Mouse (Mus musculus) telencephalon, adult 2 months (tissue): ENCODE results near the gene Nr1i3.

ENCODE experiments used
- DNase-seq: peaks from one replicate; pipeline ENCODE4 v3.0.0-alpha.2; 2011; ENCODE audit warnings: low read depth, low spot score

The Nr1i3 gene

DNA sequence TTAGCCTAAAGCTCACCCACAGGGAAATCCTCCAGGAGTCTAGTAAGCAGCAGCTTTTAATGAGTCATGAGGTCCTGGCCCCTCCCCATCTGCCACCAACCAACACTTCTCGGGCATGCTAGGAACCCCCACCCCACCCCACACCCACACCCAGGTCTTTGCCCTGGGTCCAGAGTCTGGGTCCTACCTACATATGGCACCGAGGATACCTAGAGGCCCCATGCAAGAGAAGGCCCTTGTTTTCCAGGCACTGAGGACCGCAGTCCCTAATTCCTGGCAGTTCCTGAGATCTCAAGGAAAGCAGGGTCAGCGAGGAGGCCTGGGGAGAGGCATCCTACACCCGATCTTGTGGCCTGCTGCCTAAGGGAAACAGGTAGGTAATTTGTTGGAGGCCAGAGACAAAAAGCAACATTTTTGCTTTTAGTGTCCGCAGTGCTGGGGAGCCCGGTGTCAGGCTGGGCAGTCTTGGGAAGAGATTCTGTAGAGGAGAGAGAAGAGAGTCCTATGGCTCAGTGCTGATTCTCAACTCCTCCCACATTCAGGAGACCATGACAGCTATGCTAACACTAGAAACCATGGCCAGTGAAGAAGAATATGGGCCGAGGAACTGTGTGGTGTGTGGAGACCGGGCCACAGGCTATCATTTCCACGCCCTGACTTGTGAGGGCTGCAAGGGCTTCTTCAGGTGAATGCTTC is at the start of gene Nr1i3:
TSS of gene Nr1i3 (plus strand) at position 170 of the 696 bp plus-strand sequence.
- no peak for DNase-seq

DNA sequence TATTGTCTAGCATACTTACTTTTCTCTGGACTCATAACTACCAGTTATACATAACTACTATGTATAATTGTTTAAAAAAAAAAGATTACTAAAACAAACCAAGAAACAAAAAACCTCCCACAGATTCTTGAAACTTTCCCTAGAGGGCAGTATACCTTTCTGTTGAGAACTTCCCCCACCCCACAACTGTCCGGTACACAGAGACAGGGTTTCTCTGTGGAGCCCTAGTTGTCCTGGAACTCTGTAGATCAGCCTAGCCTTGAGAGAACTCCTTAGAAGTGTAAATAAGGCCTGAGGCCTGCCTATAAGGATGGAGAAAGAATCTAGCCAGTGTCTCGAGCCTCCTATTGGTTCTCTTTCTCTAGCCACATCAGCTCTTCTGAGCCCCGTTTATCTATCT is 49.5 kb upstream of the Nr1i3 start:
- no peak for DNase-seq

DNA sequence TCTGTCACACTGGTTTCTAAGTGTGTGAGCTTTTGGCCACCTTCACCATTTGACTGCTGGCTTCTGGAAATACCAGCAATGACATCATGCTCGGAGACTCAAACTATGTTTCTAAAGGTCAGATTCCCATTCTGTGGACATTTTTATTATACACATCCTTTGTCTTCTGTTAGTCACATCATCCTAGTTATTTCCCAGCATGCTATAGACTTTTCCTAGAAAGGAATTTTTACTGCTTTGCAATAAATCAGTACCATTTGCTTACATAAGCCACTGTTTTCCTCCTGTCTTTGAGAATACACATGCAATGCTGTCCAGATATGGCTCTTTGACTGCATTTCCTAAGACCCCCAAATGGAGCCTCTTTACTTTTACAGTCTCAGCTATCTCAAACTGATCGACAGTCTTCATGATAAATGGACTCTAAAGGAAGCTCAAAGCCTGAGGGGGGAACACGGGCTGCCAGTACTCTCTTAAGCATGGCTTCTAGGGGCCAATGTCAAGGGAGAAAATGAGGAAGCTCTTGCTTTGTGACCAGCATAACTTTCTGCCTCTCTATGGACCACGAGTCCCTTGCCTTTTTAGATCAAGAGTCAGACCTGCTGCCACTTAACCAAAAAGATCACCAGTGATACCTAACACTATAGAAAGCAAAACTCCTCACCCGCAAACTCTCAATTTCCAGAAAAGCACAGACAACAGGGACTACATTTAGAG is 48.0 kb upstream of the Nr1i3 start:
- DNase-seq: no peak

- DNase-seq: no peak
These were observed 44.9 kb upstream of the Nr1i3 start for GRCm38 (mm10) chr1:171168906-171169305.

GRCm38 (mm10) chr1:171169913-171170312 is 43.9 kb upstream of the Nr1i3 start:
- DNase-seq: no peak

DNA sequence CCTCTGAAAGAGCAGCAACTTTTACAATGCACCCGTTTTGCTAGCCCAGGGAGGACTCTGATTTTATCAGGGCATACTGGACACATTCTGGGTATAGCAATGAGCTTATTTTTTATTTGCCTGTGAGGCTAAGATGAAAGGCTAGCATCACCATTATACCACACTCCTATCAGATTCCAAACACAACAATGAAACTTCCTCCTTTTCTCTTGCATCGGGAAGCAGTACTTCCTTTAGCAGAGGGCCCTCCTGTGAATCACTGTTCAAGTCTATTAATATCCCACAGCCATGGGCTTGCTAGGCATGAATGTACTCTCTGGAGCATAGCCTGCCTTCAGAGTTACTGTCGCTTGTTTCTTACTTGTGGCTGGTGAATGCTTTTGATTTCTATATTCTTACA is 42.6 kb upstream of the Nr1i3 start:
- DNase-seq: no peak

DNA sequence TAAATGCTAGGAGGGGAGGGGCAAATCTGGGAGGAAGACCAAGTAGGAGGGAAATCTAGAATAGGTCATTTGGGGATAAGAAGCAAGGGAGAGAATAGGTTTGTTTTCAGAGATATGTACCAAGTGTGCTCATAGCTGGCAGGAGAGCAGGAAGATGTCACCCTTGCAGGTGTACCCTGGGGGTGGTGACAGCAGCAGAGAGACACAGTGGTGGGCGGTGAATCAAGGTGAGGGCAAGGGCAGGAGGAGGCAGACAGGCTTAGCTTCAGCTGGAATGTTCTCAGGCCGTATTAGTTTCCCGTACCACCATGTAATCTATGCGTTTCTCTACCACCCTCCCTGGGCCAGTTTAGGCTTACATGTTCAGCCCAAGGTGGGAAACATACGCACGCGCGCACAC is 41.0 kb upstream of the Nr1i3 start:
- DNase-seq: no peak

- DNase-seq: no peak
These were observed 34.1 kb upstream of the Nr1i3 start for GRCm38 (mm10) chr1:171179487-171180171.

DNA sequence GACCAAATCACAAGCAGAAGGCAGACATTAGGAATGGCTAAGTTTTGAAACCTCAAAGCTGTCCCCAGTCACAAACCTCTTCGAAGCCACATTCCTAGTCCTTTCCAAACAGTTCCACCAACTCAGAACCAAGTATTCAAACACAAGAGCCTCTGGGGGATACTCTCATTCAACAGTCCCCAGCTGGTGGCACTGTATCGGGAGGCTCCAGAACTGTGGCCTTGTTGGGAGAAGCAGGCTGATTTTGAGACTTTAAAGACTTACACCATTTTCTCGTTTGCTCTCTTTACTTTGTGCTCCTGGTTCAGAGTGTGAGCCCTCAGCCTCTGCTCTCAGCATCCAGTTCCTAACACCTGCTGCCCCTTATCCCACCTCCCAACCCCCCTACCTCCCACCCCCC is 30.7 kb upstream of the Nr1i3 start:
- DNase-seq: no peak

DNA sequence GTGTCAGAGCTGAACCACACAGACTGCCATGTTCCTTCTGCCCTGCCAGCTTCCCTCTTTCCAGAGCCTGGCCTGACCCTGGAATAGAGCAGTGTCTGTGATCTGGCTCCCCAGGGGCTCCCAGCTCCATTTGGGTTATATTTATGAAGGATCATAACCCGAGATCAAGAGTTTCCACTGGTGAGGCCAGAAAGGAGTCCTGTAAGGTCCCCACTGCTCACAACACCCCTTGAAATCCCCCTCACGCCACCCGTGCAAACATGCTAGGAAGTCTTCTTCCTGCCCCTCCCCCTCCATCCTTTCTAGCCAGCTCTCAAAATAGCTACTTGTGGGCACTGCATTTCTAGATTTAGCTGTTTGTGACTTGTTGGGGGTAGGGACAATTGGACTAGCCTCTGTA is 30.1 kb upstream of the Nr1i3 start:
- no peak for DNase-seq

- no peak for DNase-seq
These were observed 29.5 kb upstream of the Nr1i3 start for GRCm38 (mm10) chr1:171184314-171184713.

GRCm38 (mm10) chr1:171185655-171186054 is 28.1 kb upstream of the Nr1i3 start:
- no peak for DNase-seq

DNA sequence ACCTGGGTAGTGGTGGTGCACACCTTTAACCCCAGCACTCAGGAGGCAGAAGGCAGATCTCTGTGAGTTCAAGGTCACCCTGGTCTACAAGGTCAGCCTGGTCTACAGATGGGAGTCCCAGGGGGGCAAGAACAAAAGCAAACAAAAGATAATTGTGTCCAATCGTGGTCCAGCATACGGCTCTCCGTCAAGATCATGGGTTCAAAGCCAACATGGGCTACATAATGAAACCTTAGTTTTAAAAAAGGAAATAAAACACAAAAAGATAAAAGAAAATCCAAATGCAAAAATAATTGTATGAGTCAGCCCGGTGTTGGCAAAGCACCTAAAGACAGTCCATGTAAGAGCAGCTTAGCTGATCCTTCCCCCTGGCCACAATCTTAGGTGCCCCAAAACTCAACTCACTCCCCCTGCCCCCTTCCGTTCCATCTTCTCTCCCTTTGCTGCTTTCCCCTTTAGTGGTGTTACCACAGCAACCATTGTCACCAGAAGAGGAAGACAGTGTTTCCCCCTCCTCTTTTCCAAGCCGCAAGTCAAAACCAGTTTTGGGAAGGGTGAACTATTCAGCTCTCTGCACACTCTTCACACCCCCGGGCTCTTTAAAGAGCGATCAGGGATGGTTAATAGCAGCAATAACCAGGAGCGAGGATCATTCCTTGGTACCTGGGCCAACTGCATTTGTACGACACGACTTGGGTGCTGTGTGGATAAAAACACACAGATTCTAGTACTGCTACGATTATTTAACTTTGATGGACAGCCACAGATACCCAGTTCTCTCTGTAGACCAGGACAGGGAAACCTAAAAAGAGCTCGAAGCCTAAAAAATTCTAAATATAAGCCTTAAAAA is 25.7 kb upstream of the Nr1i3 start:
- DNase-seq: no peak

DNA sequence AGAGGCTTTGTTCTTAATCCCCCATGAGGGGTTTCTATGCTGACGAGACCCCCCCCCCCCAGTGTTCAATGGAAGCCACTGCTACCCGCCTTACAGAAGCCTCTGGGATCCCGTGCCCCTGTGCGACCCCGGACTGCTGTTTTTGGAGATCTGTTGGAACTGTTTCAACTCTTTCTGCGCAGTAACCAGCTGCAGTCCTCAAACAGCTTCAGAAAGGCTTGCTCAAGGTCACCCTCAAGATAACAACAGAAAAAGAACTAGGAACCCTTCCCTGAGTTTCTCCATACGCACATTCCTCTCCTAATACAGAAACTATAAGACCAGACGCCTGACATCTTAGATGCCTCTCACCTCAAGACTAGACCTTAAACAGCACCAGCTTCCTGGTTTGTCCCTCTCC is 24.7 kb upstream of the Nr1i3 start:
- no peak for DNase-seq

- no peak for DNase-seq
These were observed 24.2 kb upstream of the Nr1i3 start for GRCm38 (mm10) chr1:171189476-171190114.

GRCm38 (mm10) chr1:171190832-171191231 is 22.9 kb upstream of the Nr1i3 start:
- no peak for DNase-seq

DNA sequence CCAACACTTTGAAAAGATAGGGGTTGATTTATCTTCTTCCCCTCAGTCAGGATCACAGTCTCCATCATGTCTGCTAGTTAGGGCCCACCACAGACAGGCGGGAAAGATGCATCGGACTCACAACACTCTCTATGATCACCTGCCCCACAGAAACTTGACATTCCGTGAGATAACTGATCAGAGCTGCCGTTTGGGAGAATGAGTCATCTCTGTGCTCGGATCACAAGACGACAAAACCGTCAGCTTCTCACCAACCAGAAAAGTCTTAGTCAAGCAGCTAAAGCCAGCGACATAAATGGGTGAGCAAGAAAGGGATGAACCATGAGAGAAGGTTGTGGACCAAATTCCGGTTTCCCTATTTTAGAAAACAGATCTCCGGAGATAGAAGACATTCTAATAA is 21.5 kb upstream of the Nr1i3 start:
- DNase-seq: no peak

GRCm38 (mm10) chr1:171193093-171193840 is 20.5 kb upstream of the Nr1i3 start:
- no peak for DNase-seq

GRCm38 (mm10) chr1:171193911-171194830 is 19.6 kb upstream of the Nr1i3 start:
- no peak for DNase-seq
